Mouse (Mus musculus) gastrocnemius, adult 2 months (tissue): ENCODE results near the gene Eci3. TPM values are rescaled to one million over a fixed set of nuclear protein-coding genes. Genes with fewer than 3 reads are reported as not detected.
A peak's percentile ranks its signal among the peaks of the same experiment; 100 is the strongest.
"Not testable (repeated sequence)": the region's sequence is repeated elsewhere in the genome, so short reads cannot be mapped to it uniquely, and the experiment has no call there.

Experiments used
- DNase-seq: peaks from one replicate; pipeline ENCODE4 v3.0.0; 2022
- H3K27ac ChIP-seq: fragments of 200-600 bp; 2 replicates; pipeline ENCODE4 v1.8.1; 2022; ENCODE audit warnings: mild to moderate bottlenecking
- H3K4me3 ChIP-seq: fragments of 200-600 bp; 2 replicates; pipeline ENCODE4 v1.8.1; 2022; ENCODE audit warnings: mild to moderate bottlenecking, moderate library complexity
- CTCF ChIP-seq: fragments of 200-600 bp; IDR thresholded peaks from 2 replicates; pipeline ENCODE4 v1.8.1; 2022; ENCODE audit warnings: antibody characterized with exemption, mild to moderate bottlenecking, moderate library complexity
- intact Hi-C: fragments of 180-260 bp; cut with DNase I; formaldehyde crosslinking; loops from one replicate; pipeline ENCODE4 v1.15.1; 2025
- total RNA-seq, 2 experiments: library from RNA; stranded (reverse); gene quantifications; 2 replicates each; pipeline ENCODE4 v1.2.3; 2021

Gene Eci3
- total RNA-seq, 2 experiments from 2014 or later: 0.64 to 0.73 TPM

- Histone ChIP-seq H3K4me3 (peak overlapping the region; percentile 70), H3K27ac (no peak overlapping the region)
- no peak for DNase-seq
- intact Hi-C loops: no loop called here
- TF ChIP-seq CTCF: no peak
Measured at GRCm38 (mm10) chr13:34964866-34965265, 1.3 kb upstream of the Eci3 start.

GRCm38 (mm10) chr13:34964419-34964818, 809 bp upstream of the Eci3 start:
- H3K4me3 ChIP-seq: peak overlapping the region; percentile 70
- intact Hi-C loops: no loop called here
- DNase-seq: no peak
- no peak for TF ChIP-seq CTCF
- H3K27ac ChIP-seq: 0 out of 2 replicates have a peak overlapping the region, but pooled peaks have one; percentile 6

GRCm38 (mm10) chr13:34960996-34961770, 2.4 kb downstream of the Eci3 start:
- DNase-seq: no peak
- TF ChIP-seq CTCF: no peak
- Histone ChIP-seq H3K4me3 (no peak overlapping the region), H3K27ac (no peak overlapping the region)
- intact Hi-C loops: no loop called here

GRCm38 (mm10) chr13:34958158-34958557, 5.5 kb downstream of the Eci3 start:
- intact Hi-C loops, DNase-seq, H3K27ac ChIP-seq, H3K4me3 ChIP-seq: not testable (repeated sequence)

GRCm38 (mm10) chr13:34956901-34957300, 6.7 kb downstream of the Eci3 start:
- TF ChIP-seq CTCF: no peak
- DNase-seq: no peak
- intact Hi-C loops: no loop called here
- H3K4me3 ChIP-seq: no peak overlapping the region
- no peak overlapping the region for H3K27ac ChIP-seq

GRCm38 (mm10) chr13:34951437-34951836, 12.2 kb downstream of the Eci3 start:
- DNase-seq, H3K27ac ChIP-seq, intact Hi-C loops, H3K4me3 ChIP-seq: not testable (repeated sequence)

- DNase-seq: no peak
- H3K27ac ChIP-seq: no peak overlapping the region
- TF ChIP-seq CTCF: no peak
- H3K4me3 ChIP-seq: no peak overlapping the region
- intact Hi-C loops: no loop called here
Measured at GRCm38 (mm10) chr13:34942370-34942769, 21.2 kb downstream of the Eci3 start.

GRCm38 (mm10) chr13:34934931-34935644, 28.5 kb downstream of the Eci3 start:
- Histone ChIP-seq H3K4me3 (no peak overlapping the region), H3K27ac (no peak overlapping the region)
- no peak for TF ChIP-seq CTCF
- DNase-seq: no peak
- intact Hi-C loops: no loop called here

- H3K4me3 ChIP-seq: no peak within 1 kb of the TSS
- no peak for DNase-seq
- no peak within 1 kb of the TSS for H3K27ac ChIP-seq
- TF ChIP-seq CTCF: no peak
- intact Hi-C loops: no loop called here
Measured at GRCm38 (mm10) chr13:34924210-34924609, 39.4 kb downstream of the Eci3 start, which contains the start of the genes Fam217a and 4933417A18Rik. TSS of gene Fam217a (minus strand) at chr13:34924310. TSS of gene 4933417A18Rik (plus strand) at chr13:34924409.

GRCm38 (mm10) chr13:34916520-34917167, 47.0 kb downstream of the Eci3 start:
- intact Hi-C loops: no loop called here
- DNase-seq: peak; percentile 18
- Histone ChIP-seq H3K27ac (no peak overlapping the region), H3K4me3 (peak overlapping the region; percentile 58)
- TF ChIP-seq CTCF: no peak

- no peak for TF ChIP-seq CTCF
- DNase-seq: no peak
- Histone ChIP-seq H3K27ac (no peak overlapping the region), H3K4me3 (no peak overlapping the region)
- intact Hi-C loops: no loop called here
Measured at GRCm38 (mm10) chr13:34914614-34915013, 49.0 kb downstream of the Eci3 start.

Other genes with a start within 250 kb of the Eci3 start
- gene Fam50b, start 229.0 kb downstream of the Eci3 start, total RNA-seq: not detected
- gene Prpf4b, start 88.5 kb downstream of the Eci3 start, total RNA-seq: 10 to 100 TPM; 29.2 to 31.1 TPM
- gene Fam217a, start 39.5 kb downstream of the Eci3 start, total RNA-seq: under 1 TPM in 1 of 2 experiments, not detected in 1; 0.13 TPM
- not detected for gene 4933417A18Rik, start 39.4 kb downstream of the Eci3 start, total RNA-seq
- 100 to 1,000 TPM in 1 of 2 experiments, 10 to 100 TPM in 1; 83.2 to 106 TPM for gene Eci2, start 63.3 kb upstream of the Eci3 start, total RNA-seq